Mouse (Mus musculus) CD8-positive naive resting alpha-beta T cell, adult 2 months (primary cell): ENCODE results near the gene Clcnkb.

Experiments
- DNase-seq, 2 experiments: peaks; one replicate each; pipeline ENCODE4 v3.0.0; 2022; ENCODE audit warnings: low read depth in 2 of 2, low spot score in 2 of 2

Clcnkb gene

GRCm38 (mm10) chr4:141406516-141407299 lies 9.1 kb downstream of the Clcnkb start:
- DNase-seq = peak in 1 of 2 experiments; percentile 43

- DNase-seq = no peak
Observed at GRCm38 (mm10) chr4:141405314-141405622, 10.5 kb downstream of the Clcnkb start.

GRCm38 (mm10) chr4:141404518-141405313 lies 11.1 kb downstream of the Clcnkb start:
- DNase-seq = peak; percentile 82 to 87

GRCm38 (mm10) chr4:141400171-141400570 lies 15.6 kb downstream of the Clcnkb start:
- no peak for DNase-seq

- no peak for DNase-seq
Observed at GRCm38 (mm10) chr4:141398545-141398944, 17.3 kb downstream of the Clcnkb start, which contains the start of gene Clcnka. Clcnka (minus strand) TSS chr4:141398724.

- no peak for DNase-seq
Observed at GRCm38 (mm10) chr4:141397861-141398260, 18.0 kb downstream of the Clcnkb start.

- no peak for DNase-seq
Observed at GRCm38 (mm10) chr4:141394751-141395150, 21.1 kb downstream of the Clcnkb start.

GRCm38 (mm10) chr4:141391293-141391692 lies 24.5 kb downstream of the Clcnkb start:
- DNase-seq = no peak

- DNase-seq = no peak
Observed at GRCm38 (mm10) chr4:141389366-141390150, 26.3 kb downstream of the Clcnkb start.

GRCm38 (mm10) chr4:141387933-141388332 lies 27.9 kb downstream of the Clcnkb start:
- DNase-seq = no peak

- peak; percentile 42 to 58 for DNase-seq
Observed at GRCm38 (mm10) chr4:141387093-141387784, 28.6 kb downstream of the Clcnkb start.

GRCm38 (mm10) chr4:141386150-141386549 lies 29.7 kb downstream of the Clcnkb start:
- no peak for DNase-seq

GRCm38 (mm10) chr4:141385275-141385674 lies 30.5 kb downstream of the Clcnkb start:
- peak in 1 of 2 experiments; percentile 36 for DNase-seq

GRCm38 (mm10) chr4:141382406-141382805 lies 33.4 kb downstream of the Clcnkb start:
- DNase-seq = no peak

- DNase-seq = no peak
Observed at GRCm38 (mm10) chr4:141379674-141380073, 36.1 kb downstream of the Clcnkb start.

- DNase-seq = no peak
Observed at GRCm38 (mm10) chr4:141372426-141372825, 43.4 kb downstream of the Clcnkb start.

GRCm38 (mm10) chr4:141367997-141368791 lies 47.6 kb downstream of the Clcnkb start, which contains the start of gene Fam131c:
Fam131c (plus strand) TSS chr4:141368220.
- no peak for DNase-seq

- no peak for DNase-seq
Observed at GRCm38 (mm10) chr4:141365876-141366275, 49.9 kb downstream of the Clcnkb start.

GRCm38 (mm10) chr4:141365126-141365525 lies 50.7 kb downstream of the Clcnkb start:
- DNase-seq = no peak
